Mouse (Mus musculus): ENCODE data around the gene Scap. TPM values are rescaled to one million over a fixed set of nuclear protein-coding genes. Genes with fewer than 3 reads are reported as not detected.

The Scap gene
- total and polyA plus RNA-seq, 3 experiments, result 24.7 to 48.9 (median 40.4) TPM

- TF ChIP-seq ZKSCAN1 (IDR thresholded peaks at IDR 0.05; ENCODE audit: borderline replicate concordance, low read depth, low read length), result no peak
- no peak for TF ChIP-seq GABPA (IDR thresholded peaks at IDR 0.05; ENCODE audit: insufficient replicate concordance, low read depth, low read length)
- TF ChIP-seq RCOR1 (conservative IDR thresholded peaks at IDR 0.05; ENCODE audit: low read depth, low read length), result no peak
- TF ChIP-seq CTCF (conservative IDR thresholded peaks at IDR 0.05 in 1 of 2, IDR thresholded peaks at IDR 0.05 in 1 of 2; ENCODE audit: low read depth in 2 of 2, low read length in 2 of 2), result peak; percentile 83 to 96
- TF ChIP-seq POLR2AphosphoS2 (IDR thresholded peaks at IDR 0.05; ENCODE audit: low read depth, low read length), result no peak
- TF ChIP-seq PAX5 (IDR thresholded peaks at IDR 0.05; ENCODE audit: low read length), result no peak
These were observed 36.0 kb upstream of the Scap start (continued) for GRCm38 (mm10) chr9:110296867-110297627.

GRCm38 (mm10) chr9:110304516-110304915, 28.6 kb upstream of the Scap start:
- peaks cover 14% of the 10 kb centered on the region for H3K79me2 ChIP-seq (replicated peaks; ENCODE audit: control insufficient read depth, extremely low read depth, insufficient read depth, poor library complexity, severe bottlenecking)
- H3K36me3 ChIP-seq (replicated peaks in 1 of 2; ENCODE audit: control insufficient read depth in 1 of 2, insufficient read depth in 1 of 2, low read length in 1 of 2), result peaks cover 0 to 14% of the 10 kb centered on the region in 2 experiments
- 0 out of 2 replicates have a peak, but pooled peaks have one; percentile 15 for TF ChIP-seq MAFK (IDR thresholded peaks at IDR 0.05; ENCODE audit: insufficient replicate concordance, low read length)
- TF ChIP-seq RCOR1 (conservative IDR thresholded peaks at IDR 0.05; ENCODE audit: low read depth, low read length), result 0 out of 2 replicates have a peak, but pooled peaks have one; percentile 13
- TF ChIP-seq E2F4 (IDR thresholded peaks at IDR 0.05; ENCODE audit: insufficient replicate concordance, low read depth, low read length), result 0 out of 2 replicates have a peak, but pooled peaks have one; percentile 8
- peak; percentile 6; the same call in 1 of the 2 replicates for TF ChIP-seq SMC3 (IDR thresholded peaks at IDR 0.05; ENCODE audit: low read depth, low read length)
- no peak for TF ChIP-seq MXI1 (IDR thresholded peaks at IDR 0.05; ENCODE audit: low read depth, low read length)
- no peak for TF ChIP-seq MAX (IDR thresholded peaks at IDR 0.05; ENCODE audit: low read length)
- no peak for TF ChIP-seq CHD2 (IDR thresholded peaks at IDR 0.05; ENCODE audit: low read length)
- TF ChIP-seq CHD1 (IDR thresholded peaks at IDR 0.05; ENCODE audit: low read depth, low read length), result 0 out of 2 replicates have a peak, but pooled peaks have one; percentile 25
- peak; percentile 16 to 57; a peak in 2 of 4 replicates for TF ChIP-seq CTCF (conservative IDR thresholded peaks at IDR 0.05 in 1 of 2, IDR thresholded peaks at IDR 0.05 in 1 of 2; ENCODE audit: low read depth in 2 of 2, low read length in 2 of 2)
- peak overlapping the region; percentile 88 for H3K9ac ChIP-seq (ENCODE audit: insufficient read depth, low read depth)
- H3K4me3 ChIP-seq (replicated peaks in 1 of 3; ENCODE audit: low read depth in 2 of 3, low read length in 2 of 3, poor library complexity in 1 of 3), result peak overlapping the region; percentile 74 to 80 (median 74)
- no peaks in the 10 kb centered on the region for H3K27me3 ChIP-seq (replicated peaks)
- peak overlapping the region; percentile 78 for H3K27ac ChIP-seq (ENCODE audit: insufficient read depth, low read depth)
- H3K4me2 ChIP-seq (ENCODE audit: insufficient read depth, low read depth, poor library complexity, severe bottlenecking), result peak overlapping the region; percentile 50; the same call in 1 of the 2 replicates
- H3K4me1 ChIP-seq (ENCODE audit: control insufficient read depth in 1 of 2, insufficient read depth in 2 of 2), result peaks cover 7 to 20% of the 10 kb centered on the region in 2 experiments
- peaks cover 17% of the 10 kb centered on the region for H3K9me3 ChIP-seq (replicated peaks; ENCODE audit: low read length)
- in situ Hi-C loops (cut with MboI; ENCODE audit: low pct_ligation_motif_present, low pct_unique_long_range_greater_than_20kb, low sequenced_read_pairs) (no loop called here), dilution Hi-C loops (cut with MboI; ENCODE audit: extremely low pct_ligation_motif_present, extremely low pct_unique_long_range_greater_than_20kb, low sequenced_read_pairs) (no loop called here)
- DNase-seq (ENCODE audit: extremely low read depth), result peak; percentile 56

- H3K27ac ChIP-seq (ENCODE audit: insufficient read depth, low read depth), result peak within 1 kb of the TSS; percentile 78
- peaks cover 4 to 18% of the 10 kb centered on the region in 2 experiments for H3K36me3 ChIP-seq (replicated peaks in 1 of 2; ENCODE audit: control insufficient read depth in 1 of 2, insufficient read depth in 1 of 2, low read length in 1 of 2)
- peak; percentile 92 for DNase-seq (ENCODE audit: extremely low read depth)
- H3K79me2 ChIP-seq (replicated peaks; ENCODE audit: control insufficient read depth, extremely low read depth, insufficient read depth, poor library complexity, severe bottlenecking), result peaks cover 14% of the 10 kb centered on the region
- dilution Hi-C loops (cut with MboI; ENCODE audit: extremely low pct_ligation_motif_present, extremely low pct_unique_long_range_greater_than_20kb, low sequenced_read_pairs), result no loop called here
- in situ Hi-C loops (cut with MboI; ENCODE audit: low pct_ligation_motif_present, low pct_unique_long_range_greater_than_20kb, low sequenced_read_pairs), result no loop called here
- H3K9ac ChIP-seq (ENCODE audit: insufficient read depth, low read depth), result peak within 1 kb of the TSS; percentile 88
- peak within 1 kb of the TSS; percentile 74 to 80 (median 74) for H3K4me3 ChIP-seq (replicated peaks in 1 of 3; ENCODE audit: low read depth in 2 of 3, low read length in 2 of 3, poor library complexity in 1 of 3)
- peaks cover 16% of the 10 kb centered on the region for H3K9me3 ChIP-seq (replicated peaks; ENCODE audit: low read length)
- peak within 1 kb of the TSS; percentile 88 for H3K4me2 ChIP-seq (ENCODE audit: insufficient read depth, low read depth, poor library complexity, severe bottlenecking)
- peaks cover 7 to 20% of the 10 kb centered on the region in 2 experiments for H3K4me1 ChIP-seq (ENCODE audit: control insufficient read depth in 1 of 2, insufficient read depth in 2 of 2)
- H3K27me3 ChIP-seq (replicated peaks), result no peaks in the 10 kb centered on the region
- TF ChIP-seq CHD1 (IDR thresholded peaks at IDR 0.05; ENCODE audit: low read depth, low read length), result 0 out of 2 replicates have a peak, but pooled peaks have one; percentile 15
- TF ChIP-seq MAX (IDR thresholded peaks at IDR 0.05; ENCODE audit: low read length), result peak; percentile 90
- TF ChIP-seq EP300 (IDR thresholded peaks at IDR 0.05; ENCODE audit: low read length), result no peak
- 0 out of 2 replicates have a peak, but pooled peaks have one; percentile 3 for TF ChIP-seq E2F4 (IDR thresholded peaks at IDR 0.05; ENCODE audit: insufficient replicate concordance, low read depth, low read length)
- TF ChIP-seq GABPA (IDR thresholded peaks at IDR 0.05; ENCODE audit: insufficient replicate concordance, low read depth, low read length), result peak; percentile 45; the same call in 1 of the 2 replicates
- TF ChIP-seq PAX5 (IDR thresholded peaks at IDR 0.05; ENCODE audit: low read length), result no peak
- TF ChIP-seq ETS1 (conservative IDR thresholded peaks at IDR 0.05; ENCODE audit: low read depth, low read length), result no peak
- TF ChIP-seq USF2 (conservative IDR thresholded peaks at IDR 0.05; ENCODE audit: low read depth, low read length), result no peak
- peak; percentile 81 for TF ChIP-seq CHD2 (IDR thresholded peaks at IDR 0.05; ENCODE audit: low read length)
- peak; percentile 61 for TF ChIP-seq BHLHE40 (IDR thresholded peaks at IDR 0.05; ENCODE audit: low read depth, low read length)
- TF ChIP-seq RAD21 (IDR thresholded peaks at IDR 0.05; ENCODE audit: low read depth, low read length), result no peak
- peak; percentile 66 for TF ChIP-seq SIN3A (IDR thresholded peaks at IDR 0.05; ENCODE audit: low read length)
- TF ChIP-seq ELF1 (IDR thresholded peaks at IDR 0.05; ENCODE audit: low read depth, low read length), result peak; percentile 92
- TF ChIP-seq TCF12 (IDR thresholded peaks at IDR 0.05; ENCODE audit: low read depth, low read length), result peak; percentile 76
- peak; percentile 71 for TF ChIP-seq MXI1 (IDR thresholded peaks at IDR 0.05; ENCODE audit: low read depth, low read length)
- TF ChIP-seq HCFC1 (IDR thresholded peaks at IDR 0.05; ENCODE audit: low read depth, low read length), result peak; percentile 99
- TF ChIP-seq POLR2AphosphoS2 (IDR thresholded peaks at IDR 0.05; ENCODE audit: low read depth, low read length), result peak; percentile 86; the same call in 1 of the 2 replicates
- TF ChIP-seq TBP (conservative IDR thresholded peaks at IDR 0.05; ENCODE audit: low read depth, low read length), result peak; percentile 89; the same call in 1 of the 2 replicates
- TF ChIP-seq KAT2A (IDR thresholded peaks at IDR 0.05; ENCODE audit: insufficient replicate concordance, low read length), result peak; percentile 95; the same call in 1 of the 2 replicates
These were observed 28.0 kb upstream of the Scap start, which contains the start of gene Elp6 for GRCm38 (mm10) chr9:110304969-110305651. Gene Elp6, plus strand, starts transcription at chr9:110305173.
